Mouse (Mus musculus) neutrophil, adult 5-6 weeks (primary cell): ENCODE measurements around the gene Fgfr2. TPM values are rescaled to one million over a fixed set of nuclear protein-coding genes. Genes with fewer than 3 reads are reported as not detected.
A peak's percentile ranks its signal among the peaks of the same experiment; 100 is the strongest.

Source experiments
- ATAC-seq: fragments of 151-379, 151-347 bp; 2 replicates; pipeline ENCODE4 v1.8.0; 2017; ENCODE audit warnings: mild to moderate bottlenecking, moderate TSS enrichment; ENCODE audit not compliant: insufficient number of reproducible peaks, poor library complexity, low FRiP score, severe bottlenecking; ENCODE audit errors: extremely low read depth
- total RNA-seq: library from RNA; stranded (forward); fragments of 200-1000 nt; gene quantifications from 2 replicates; pipeline ENCODE4 v1.2.3, GENCODE M21; 2017

Gene Fgfr2
- total RNA-seq, result not detected in 2 replicates

DNA sequence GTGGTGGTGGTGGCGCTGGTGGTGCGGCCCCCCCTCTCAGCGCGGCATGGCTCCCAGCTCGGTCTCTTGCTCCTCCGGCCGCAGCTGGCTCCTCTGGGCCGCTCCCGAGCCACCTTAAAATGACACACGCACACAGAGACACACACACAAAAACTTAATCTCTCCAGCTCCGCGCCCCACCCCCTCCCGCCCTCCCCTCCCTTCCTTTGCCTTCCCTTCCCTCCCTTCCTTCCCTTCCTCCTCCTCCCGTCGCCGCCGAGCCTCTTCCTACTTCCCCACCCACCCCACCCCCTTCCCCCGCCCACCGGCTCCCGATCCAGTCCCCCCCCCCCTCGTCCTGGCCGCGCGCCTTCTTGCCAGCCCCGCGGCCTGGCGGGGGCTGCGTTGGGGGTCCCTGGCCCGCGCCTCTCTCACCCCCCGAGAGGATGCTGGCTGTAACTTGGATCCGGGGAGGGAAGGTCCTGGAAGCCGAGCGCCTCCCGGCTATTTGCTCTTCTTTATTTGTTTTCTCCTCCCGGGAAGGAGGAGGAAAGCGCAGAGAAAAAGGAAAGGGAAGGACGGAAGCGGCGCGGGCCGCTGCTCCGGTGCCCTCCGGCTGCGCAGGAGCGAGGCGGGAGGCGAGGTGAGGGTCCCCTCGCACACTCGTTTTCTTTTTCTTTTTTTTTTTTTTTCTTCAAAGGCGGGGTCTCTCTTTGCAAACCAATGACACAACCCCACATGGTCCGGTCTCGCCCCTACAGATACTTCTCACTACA lies at the start of gene Fgfr2:
TSS of gene Fgfr2 (minus strand) at position 107 of the 755 bp plus-strand sequence.
- no peak; the same call in 1 of the 2 replicates for ATAC-seq

DNA sequence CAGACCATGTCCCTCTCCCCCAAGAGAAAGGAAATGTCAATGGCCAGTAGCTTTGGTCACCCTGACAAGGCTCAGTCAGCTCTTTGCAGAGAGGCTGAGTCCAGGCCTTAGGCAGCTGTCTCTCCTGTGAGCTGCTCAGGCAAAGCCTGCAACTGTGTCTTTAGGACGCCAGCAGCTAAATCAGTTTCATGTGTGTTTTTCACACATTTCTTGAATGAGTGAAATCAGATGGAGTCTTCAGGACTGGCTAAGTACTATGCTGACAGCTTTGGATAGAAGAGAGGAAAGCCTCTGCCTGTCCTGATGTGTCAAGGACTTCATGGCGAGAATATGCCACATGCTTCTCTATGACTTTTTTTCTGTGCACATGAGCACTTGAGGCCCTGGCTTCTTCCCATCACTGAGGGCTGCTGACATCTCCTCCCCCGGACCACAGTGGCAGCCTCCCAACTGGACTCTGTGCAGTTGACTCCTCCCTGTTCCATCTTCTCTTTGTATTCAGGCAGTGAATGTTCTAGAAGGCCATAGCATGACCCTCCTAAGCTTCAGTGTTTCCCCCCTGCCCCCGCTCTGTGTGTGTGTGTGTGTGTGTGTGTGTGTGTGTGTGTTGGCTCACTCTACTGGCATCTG lies 48.4 kb upstream of the Fgfr2 start:
- ATAC-seq, result no peak

DNA sequence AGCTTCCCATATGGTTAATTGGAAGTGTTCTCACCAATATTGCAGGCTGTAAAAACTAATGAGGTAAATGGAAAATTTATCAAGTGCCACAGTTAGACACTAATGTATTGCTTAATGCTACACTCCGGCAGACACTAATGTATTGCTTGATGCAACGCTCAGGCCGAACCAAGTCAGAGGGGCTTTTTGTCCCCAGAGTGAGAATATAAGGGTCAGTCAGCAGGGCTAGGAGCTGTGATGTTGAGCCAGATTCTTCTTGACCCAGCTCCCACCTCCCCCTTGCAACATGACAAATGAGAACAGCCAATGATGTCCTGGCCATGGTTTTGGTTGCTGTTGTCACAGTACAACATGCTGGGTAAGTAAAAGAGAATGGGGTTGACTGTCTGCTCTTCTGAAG lies 45.8 kb upstream of the Fgfr2 start:
- no peak for ATAC-seq

DNA sequence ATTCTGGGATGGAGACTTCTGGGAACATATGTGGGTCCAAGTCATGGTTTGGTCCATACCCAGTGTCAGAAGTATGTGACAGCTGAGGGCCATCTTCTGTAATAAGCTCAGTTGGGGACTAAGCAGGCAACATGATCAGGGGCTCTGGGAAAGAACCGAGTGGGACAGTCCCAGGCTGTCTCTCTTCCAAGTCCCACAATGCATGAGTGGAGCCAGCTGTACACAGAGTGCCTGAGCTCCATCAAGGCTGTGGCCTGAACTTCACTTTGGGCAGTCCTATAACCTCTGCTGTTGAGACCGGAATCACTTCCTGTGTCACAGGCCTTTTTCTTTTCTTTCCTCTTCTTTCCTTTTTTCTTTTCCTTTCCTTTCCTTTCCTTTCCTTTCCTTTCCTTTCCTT lies 44.8 kb upstream of the Fgfr2 start:
- ATAC-seq, result no peak

DNA sequence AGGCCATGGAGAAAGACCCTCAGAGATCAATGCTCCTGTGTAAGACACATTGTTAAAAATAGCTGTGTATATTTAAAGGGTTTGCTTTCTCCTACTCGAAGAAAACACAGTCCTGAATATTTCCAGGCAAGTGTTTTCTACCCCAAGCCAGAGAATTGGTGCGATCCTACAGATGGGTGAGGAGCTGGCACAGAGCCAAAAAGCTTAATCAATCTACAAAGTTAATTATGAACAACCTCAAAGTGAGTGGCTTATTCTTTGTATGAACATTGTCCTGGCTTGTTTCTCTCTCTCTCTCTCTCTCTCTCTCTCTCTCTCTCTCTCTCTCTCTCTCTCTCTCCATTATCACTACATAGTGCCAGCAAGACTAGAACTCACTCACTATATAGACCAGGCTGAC lies 41.6 kb upstream of the Fgfr2 start:
- ATAC-seq, result no peak

DNA sequence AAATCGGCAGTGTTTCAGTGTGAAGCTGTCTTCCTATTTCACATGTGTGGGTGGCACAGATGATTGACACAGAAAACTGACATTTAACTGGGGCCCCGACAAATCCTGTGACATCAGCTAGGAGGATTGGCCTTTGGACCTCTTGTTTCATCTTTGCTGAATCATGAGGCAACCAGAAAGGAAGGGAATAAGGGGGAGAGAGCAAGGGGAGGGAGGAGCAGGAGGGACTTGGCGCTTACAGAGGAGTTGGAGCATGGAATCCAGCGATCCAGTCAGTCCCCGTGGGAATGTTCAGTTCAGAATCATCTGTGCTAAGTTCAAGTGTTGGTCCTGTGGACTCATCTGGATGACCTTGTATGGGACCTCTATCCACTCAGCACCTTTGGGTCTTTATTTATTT lies 39.9 kb upstream of the Fgfr2 start:
- ATAC-seq, result no peak

DNA sequence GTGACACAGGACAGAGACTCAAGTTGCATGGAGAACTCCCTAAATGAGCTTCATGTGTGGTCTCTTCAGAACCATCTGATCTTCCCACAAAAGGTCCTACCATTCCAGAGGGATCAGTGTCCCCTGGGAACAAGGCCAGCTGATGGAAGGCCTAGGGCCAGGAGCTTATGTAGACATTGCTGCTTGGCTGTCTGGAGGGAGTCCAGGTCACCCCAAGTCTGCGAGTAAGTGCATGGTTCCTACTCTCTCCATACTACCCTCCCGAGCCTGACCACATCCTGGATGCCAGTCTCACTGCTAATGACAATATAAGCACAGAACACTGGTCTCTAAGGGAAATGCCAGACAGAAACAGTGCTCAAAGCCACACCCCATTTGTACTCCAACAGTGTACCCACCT lies 39.0 kb upstream of the Fgfr2 start:
- ATAC-seq, result no peak

DNA sequence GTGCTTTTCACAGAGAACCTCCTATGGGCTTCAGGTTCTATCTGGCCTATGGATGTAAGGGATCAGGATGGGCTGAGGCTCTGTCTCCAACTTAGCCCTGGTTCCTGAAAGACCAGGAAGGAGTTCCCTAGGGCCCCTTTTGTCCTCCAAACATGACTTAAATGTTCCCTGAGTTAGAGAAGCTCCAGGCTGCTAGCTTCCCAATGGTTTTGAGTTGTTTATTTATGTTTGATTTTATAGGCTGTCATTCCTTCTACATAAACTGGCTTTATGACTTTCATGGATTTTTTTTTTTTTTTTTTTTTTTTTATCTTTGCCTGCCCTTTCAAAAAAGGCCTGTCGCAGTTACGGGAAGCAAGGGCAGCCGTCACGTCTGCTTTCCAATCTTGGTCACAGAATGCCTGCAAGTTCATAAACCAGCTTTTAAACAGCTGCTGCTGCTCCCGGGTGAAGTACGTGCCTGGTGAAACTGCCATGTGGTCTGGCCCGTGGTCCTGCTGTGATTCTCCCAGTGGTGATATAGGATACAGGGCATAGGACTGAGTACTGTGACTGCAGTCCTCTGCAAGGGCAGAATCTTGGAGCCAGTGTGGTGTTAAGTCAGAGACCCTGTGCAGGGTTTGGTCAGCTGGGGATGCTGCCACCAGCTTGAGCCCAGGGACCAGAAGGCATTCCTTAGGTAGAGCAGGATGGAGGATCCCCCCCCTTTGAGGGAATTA lies 38.4 kb upstream of the Fgfr2 start:
- ATAC-seq, result no peak

DNA sequence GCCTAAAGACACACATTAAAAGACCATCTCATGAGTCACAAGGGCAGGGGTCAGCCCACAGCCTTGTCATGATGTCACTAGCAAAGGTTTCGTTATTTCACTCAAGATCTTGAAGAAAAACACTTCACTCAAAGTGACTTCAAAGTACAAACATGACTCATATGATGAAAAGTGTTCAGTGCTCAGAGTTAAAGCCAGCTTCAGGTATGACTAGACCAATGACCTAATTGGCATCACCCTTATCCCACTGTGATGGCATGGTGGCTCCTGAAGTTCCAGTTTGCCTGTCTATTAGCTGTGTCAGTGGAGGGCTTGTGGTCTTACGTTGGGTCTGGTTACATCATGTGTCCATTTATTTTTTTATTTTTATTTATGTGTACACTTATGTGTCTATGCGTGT lies 36.4 kb upstream of the Fgfr2 start:
- no peak for ATAC-seq

DNA sequence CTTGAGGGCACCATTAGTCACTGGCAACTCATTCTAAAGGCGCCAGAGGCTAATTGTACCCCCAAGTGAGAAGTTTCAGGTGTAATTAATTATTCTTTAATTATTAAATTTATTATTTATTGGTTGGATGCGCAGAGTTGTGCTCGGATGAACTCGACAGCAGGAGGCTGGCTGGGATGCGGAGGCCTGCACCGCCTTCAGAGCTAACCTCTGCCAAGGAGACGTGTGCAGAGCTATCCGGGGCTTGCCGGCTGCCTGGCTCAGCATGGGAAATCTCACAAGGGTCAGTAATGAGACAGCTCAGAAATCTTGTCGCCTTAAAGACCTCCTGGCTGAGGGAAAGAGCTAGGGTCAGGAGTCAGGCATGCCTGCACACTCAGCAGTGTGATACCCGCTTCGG lies 32.5 kb upstream of the Fgfr2 start:
- no peak for ATAC-seq

DNA sequence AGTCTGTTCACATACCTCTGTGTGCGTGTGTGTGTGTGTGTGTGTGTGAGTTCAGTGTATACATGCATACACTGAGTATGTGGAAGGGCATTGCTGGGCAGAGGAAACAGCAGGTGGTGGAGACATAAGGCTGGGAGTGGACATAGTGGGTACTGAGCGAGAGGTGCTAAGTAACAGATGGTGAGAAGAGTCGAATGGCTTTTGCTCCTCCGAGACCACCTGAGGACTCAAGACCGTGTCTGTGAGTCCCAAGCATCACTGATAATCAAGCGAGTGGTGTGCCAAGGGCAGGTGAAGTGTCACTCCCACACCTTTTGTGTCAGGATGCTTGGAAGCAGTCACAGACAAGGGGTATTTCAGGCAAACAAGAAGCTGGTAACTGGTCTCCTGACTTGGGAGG lies 31.7 kb upstream of the Fgfr2 start:
- no peak for ATAC-seq

DNA sequence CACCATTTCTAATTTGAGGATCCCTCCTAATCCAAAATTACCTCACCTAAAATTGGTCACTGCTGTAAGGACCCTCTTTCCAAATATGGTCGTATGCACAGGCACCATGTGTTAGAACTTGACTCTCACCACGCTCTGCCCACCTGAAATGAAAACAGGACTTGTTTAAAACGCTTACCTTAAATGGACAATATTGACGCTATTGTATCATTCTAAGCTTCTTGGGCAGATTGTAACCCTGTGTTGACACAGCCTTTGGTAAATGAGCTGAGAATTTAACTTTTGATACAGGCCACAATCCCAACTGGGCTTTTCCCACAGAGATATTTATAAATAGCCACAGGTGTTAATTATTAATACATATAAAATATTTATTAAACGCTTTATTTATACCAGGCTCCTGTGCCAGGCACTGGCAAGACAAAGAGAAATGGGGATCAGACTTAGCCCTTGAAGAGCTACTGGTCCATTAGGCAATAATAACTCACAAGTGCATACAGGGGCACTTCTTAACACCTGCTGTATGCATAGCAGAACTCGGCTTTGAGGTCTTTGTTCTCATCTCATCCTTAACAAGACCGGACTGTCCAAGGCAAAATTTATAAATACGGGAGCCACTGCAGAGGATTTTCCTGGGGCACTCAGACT lies 16.7 kb upstream of the Fgfr2 start:
- ATAC-seq, result no peak

DNA sequence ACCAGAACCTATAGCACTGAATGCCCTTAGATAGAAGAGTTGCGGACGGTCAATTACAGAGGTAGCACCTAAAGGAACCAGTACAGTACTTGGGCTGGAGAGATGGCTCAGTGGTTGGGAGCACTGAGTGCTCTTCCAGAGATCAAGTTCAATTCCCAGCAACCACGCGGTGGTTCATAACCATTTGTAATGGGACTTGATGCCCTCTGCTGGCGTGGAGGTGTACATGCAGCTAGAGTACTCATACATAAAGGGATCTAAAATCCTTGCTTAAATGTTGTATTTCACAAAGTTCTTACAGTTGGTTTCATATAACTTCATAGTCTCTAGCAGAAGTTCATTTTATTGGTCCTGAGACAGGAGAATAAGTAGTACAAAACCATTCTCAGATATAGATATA lies 10.4 kb upstream of the Fgfr2 start:
- ATAC-seq, result no peak

DNA sequence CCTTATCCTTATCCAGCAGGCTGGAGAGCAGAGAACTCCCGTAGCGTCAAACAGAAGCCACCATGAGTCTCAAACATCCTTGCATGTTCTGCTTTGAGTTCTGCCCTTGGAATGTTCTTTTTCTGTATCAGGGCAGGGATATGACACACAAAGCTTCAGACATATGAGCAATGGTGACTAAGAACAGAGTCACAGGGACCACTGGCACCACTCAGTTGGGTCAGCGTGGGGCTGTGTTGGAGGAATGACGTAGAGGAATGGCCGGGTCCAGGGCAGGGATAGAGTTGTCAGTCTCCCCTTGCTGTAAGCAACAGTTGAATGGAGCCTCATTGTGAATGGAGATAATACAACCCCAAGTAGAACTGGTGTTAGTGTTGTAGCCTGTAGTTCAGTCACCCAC lies 9.6 kb upstream of the Fgfr2 start:
- ATAC-seq, result no peak

DNA sequence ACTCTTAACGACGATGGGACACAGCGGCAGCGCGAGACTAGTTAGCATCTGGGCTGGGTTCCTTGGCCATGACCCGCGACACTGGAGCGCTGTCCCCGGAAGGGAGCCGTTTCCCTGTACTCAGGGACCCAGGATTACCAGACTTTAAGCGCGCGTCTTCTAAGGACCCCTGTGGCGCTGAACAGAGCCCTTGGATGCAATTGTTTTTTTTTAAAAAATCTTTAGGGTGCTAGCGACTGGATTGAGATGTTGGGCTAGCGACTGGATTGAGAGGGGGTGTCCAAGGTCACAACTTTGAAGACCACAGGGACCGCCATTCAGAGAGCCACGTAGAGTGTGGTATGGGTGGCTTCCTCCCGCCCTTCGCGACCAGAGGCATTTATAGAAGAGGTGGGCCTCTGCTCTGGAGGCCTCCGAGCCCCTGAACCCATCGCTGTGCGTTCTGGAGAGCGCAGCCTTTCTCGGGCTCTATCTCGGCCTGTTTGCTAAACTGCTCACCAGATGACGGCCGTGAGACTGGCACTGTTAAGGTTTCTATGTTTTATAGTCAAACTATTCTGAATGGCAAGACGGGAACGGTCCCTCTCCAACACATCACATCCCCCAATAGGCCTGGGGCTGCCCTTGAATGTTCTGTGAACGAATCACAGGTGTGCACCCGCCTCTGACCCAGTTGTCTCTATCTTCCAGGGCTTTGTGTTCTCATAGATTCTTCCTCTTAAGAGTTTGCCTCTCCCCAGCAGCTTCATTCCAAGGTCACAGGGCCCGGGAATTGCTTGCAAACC lies 1.7 kb upstream of the Fgfr2 start:
- ATAC-seq, result no peak

DNA sequence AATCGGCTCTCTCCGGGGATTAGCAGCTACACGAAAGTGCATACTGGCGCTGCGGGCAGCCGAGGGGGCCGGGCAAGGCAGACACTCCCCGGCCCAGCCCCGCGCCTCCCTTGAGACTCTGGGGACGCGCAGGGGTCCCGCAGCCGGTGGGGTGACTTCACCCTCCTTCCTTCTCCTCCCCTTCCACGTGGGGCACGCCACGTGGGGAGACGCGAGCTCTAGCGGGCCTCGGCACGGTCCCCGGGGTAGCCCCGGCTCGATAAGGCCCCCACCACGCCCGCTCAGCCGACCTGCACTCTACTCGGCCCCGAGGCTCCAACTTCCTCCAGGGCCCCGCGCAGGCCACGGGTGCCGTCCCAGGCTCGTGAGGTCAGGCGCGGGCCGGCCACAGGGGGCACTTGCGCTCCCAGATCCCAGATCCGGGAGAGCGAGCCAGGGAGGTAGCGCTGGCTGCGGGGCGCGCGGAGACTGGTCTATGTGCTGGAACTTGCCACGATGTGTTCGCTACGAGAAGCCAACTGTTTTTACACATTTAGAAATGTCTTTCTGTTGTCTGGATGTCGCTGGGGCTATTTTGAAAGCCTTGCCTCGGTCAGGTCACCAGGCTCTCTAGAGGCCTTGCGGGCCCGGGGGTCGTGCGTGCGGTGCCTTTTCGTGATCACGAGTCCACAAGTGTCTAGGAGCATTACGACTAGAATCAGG lies 1.0 kb upstream of the Fgfr2 start, which contains the start of gene Ctbp2:
TSS of gene Ctbp2 (minus strand) at position 356 of the 702 bp plus-strand sequence.
- ATAC-seq, result peak; percentile 65

DNA sequence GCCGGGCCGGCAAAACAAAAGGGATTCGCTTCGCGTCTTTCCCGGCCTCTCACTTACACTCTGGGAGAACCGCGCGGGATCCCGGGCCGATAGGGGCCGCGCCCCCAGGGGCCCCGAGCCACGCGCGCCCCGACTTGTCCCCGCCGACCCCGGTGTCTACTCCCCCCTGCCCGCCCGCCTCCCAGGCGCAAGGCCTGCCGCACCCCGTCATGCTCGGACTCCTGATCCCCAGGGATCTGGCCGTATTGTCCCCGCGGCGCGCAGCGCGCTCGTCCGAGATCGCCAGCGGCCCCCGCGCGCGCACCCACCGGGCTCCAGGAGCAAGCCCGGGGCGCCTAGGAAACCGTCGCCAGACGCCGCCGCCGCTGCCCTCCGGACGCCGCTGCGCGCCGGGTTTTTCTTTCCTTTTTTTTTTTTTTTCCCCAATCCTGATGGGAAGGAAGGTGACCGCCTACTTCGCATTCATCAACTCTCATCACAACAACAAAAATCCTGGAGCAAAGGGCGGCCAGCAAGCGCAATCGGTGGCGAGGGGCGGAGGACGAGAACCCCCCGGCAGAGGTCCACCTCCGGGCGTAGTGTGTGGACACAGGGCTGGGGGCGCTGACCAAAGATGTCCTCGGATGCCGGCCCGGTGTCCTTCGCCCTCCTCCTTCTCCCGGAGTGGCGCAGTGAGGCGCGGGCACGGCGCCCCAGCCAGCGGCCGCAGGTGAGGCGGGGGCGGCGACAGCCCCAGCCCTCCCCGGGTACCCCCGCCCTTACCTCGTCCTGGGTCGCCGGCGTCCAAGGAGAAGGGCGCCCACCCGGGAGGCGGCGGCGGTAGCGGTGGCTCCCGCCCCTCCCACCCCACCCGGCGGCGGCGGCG lies 539 bp downstream of the Fgfr2 start:
- ATAC-seq, result no peak
